Mouse (Mus musculus): ENCODE data around the gene Inca1.

Gene Inca1

DNA sequence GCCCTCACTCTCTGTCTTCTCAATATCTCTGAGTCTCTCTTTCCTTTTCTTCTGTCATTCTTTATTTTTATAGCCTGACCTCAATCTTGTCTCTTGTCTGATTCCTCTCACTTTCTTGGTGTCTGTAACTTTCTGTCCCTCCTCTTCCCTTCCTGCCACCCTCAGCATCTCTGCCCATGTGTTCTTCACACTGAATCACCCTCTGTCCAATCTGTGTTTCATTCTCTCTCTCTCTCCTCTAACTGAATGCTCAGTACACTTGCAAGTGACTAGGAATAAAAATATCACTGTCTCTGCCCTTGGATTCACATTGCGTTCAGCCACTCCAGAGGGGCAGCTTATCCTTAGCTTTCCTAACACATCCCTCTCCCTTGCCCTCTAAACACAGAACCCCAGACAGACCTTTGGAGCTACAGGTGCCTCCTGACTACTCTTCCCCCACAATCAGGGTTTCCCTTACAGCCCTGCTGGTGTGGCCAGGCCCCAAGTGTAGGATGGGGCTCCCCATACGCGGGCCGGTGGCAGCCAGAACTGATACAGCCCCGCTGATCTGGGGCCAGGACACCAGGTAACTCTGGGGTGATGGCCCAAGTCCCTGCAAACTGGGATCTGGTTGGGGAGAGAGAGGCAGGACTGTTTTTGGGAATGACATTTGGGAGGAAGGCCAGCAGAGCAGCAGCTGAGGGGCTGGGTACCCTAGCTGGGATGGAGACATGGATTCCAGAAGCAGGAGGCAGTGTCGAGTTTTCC, 2.2 kb upstream of the Inca1 start:
- DNase-seq (ENCODE audit: low spot score) = no peak

DNA sequence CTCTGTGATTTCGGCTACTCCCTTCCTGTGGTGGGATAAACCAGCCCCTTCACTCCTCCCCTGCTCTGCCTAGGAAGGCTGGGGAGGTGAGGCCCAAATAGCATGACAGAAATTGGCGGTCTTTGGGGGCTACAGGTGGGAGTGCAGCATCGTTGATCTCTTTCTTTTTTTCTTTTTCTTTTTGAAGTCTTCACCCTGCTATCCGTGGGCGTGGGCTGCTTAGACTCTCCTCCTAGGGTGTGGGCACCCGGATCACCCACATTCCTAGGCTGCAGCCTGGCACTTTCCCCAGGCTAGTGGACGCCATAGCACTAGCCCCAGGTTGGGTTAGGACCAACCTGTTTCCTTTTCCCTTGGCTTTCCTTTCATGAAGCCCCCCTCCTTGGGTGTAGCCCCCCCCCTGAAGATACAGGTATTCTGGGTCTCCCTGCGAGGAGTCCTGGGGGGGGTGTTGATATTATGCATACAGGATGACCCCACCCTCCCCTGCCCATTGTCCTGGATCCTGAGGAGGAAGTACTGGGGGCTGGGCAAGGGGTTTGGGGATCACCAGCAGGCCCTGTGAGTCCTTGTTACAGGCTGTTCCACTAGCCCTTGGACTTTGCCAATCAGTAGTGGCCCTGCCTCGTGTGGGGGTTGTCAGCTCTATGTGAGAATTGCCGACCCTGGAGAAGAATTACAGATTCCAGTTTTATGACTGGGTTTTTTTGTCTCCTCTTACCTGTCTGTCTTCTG, 1.4 kb upstream of the Inca1 start:
- peak; percentile 14 for DNase-seq (ENCODE audit: low spot score)

DNA sequence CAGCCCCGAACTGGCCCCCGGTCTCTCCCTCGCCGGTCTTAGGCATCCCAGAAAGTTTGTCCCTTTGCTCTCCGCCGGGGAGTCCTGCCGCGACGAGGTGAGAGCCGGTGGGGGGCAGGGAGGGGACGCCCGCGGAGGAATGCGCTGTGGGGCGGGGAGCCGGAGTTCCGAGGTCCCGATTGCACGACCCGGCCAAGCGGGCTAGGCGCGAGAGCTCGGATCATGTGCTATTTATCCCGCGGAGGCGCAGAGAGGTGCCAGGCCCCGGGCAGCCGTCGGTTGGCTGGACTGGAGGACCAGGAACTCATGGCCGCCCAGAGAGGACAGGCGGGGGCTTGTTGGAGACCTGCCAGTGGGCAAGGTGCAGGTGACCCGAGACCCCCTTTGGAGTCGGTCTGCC, 658 bp upstream of the Inca1 start:
- DNase-seq (ENCODE audit: low spot score) = peak; percentile 53

GRCm38 (mm10) chr11:70699051-70699450, 904 bp downstream of the Inca1 start:
- peak; percentile 19 for DNase-seq (ENCODE audit: low spot score)

DNA sequence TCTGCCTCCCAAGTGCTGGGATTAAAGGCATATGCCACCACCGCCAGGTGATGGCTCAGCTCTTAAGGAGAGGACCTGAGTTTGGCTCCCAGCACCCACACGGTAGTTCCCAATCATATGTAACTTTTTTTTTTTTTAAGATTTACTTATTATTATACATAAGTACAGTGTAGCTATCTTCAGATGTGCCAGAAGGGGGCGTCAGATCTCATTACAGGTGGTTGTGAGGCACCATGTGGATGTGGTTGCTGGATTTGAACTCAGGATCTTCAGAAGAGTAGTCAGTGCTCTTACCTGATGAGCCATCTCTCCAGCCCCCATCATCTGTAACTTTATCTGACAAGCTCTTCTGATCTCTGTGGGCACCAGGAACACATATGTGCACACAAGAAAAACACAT, 2.6 kb downstream of the Inca1 start:
- DNase-seq (ENCODE audit: low spot score) = no peak

- no peak for DNase-seq (ENCODE audit: low spot score)
Observed at GRCm38 (mm10) chr11:70693504-70693903, 6.5 kb downstream of the Inca1 start.

GRCm38 (mm10) chr11:70689578-70689977, 10.4 kb downstream of the Inca1 start:
- no peak for DNase-seq (ENCODE audit: low spot score)

GRCm38 (mm10) chr11:70688372-70688771, 11.6 kb downstream of the Inca1 start:
- peak; percentile 51 for DNase-seq (ENCODE audit: low spot score)

GRCm38 (mm10) chr11:70687601-70688199, 12.3 kb downstream of the Inca1 start, which contains the start of gene Camta2:
Camta2 (minus strand) TSS chr11:70688105.
- peak; percentile 71 for DNase-seq (ENCODE audit: low spot score)

DNA sequence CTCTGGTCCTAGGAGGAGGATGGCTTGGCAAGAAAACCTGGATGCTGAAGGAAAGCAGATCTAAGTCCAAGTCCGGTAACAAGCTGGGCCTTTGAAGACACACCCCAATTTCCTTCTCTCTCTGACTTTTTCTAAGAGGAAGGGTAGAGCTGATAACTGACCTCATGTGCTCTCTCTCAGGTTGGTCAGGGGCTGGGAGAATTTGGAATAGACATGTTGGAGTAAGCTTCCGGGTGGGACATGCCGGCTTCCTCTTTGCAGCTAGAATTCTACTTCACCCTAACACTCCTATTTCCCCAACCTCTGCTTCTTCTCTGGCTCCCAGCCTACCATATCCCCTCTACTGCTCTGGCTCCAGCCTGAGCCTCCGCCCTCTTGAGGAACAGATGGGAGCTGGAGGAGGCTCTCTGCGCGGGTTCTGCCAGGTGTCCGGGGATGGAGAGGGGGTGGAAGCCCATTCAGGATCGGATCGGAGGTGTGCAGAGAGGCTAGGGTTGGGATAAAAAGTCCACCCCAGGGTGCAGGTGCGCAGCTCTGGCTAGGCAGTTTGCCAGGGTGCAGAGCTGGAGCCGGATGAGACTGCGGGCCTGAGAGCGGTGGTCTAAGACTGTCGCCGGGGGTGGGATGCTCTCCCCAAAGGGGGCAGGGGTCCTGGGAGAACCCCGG, 12.9 kb downstream of the Inca1 start:
- DNase-seq (ENCODE audit: low spot score) = no peak

- no peak for DNase-seq (ENCODE audit: low spot score)
Observed at GRCm38 (mm10) chr11:70683640-70684039, 16.3 kb downstream of the Inca1 start.

GRCm38 (mm10) chr11:70681897-70682581, 17.9 kb downstream of the Inca1 start:
- DNase-seq (ENCODE audit: low spot score) = peak; percentile 53

DNA sequence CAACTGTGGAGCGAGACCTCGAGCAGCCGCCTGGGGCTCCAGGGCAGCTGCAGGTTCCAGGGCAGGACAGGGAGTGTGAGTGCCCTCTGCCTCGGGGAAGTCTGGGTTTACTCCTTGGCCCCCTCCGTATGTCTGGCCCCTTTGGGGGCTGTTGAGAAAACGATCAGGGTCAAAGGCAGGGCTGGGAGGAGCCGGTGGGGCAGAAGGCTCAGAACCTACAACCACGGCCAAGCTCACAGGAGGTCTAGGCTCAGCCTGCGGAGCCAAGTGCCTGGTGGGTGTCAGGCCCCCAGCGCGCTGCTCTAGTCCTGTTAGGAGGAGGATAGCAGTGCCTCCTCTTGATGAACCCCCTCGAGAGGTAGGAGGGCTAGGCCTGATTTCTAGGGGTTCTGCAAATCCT, 18.8 kb downstream of the Inca1 start:
- DNase-seq (ENCODE audit: low spot score) = no peak

DNA sequence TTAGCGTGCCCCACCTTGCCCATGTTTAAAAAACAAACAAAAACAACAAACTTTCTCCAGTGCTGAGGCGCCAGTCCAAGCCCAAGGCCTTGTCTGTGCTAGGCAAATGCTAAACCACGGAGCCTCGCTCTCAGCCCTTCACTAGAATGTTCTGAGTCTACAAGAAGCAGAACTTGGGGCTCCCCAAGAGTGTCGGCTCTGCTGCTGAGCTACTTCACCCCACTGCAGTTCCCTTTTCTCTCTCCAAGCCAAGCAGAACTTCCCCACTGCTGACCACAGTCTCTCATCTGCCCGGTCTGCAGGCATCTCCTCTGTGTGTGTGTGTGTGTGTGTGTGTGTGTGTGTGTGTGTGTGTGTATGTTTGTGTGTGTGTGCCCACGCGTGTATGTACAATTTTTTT, 20.1 kb downstream of the Inca1 start:
- DNase-seq (ENCODE audit: low spot score) = no peak

GRCm38 (mm10) chr11:70679361-70679760, 20.6 kb downstream of the Inca1 start:
- DNase-seq (ENCODE audit: low spot score) = no peak

DNA sequence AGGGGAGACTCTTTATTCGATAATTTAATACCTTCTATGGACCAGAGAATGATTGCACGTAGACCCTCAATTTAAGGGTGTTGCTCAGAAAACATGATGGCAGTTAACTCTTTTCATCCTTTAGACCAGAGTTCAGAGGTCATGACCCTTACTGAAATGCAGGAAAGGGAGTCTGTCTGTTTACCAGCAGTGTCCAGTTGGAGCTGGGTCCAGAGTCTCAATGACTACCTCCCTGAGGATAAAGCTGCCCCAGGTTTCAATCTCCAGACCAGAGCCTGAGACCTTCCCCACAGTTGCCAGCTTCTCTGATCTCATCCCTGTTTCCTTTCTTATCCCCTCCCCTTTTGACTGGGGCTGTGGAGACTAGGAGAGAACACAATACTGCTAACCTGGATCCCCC, 21.4 kb downstream of the Inca1 start:
- DNase-seq (ENCODE audit: low spot score) = no peak

DNA sequence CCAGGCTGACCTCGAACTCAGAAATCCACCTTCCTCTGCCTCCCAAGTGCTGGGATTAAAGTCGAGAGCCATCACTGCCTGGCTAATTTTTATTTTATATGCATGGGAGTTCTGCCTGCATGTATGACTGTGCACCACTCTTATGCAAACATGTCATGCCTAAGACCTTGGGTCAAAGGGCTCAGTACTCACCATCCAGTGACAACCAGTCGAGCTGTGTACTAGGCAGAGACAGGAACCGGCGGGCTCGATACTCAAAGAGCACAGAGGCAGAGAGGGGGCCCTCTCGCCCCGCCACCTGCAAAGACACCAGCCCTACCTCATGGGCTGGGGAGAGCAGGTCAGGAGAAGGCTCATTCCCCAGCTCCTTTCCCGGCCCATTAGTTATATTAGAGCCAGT, 21.9 kb downstream of the Inca1 start:
- no peak for DNase-seq (ENCODE audit: low spot score)

- no peak for DNase-seq (ENCODE audit: low spot score)
Observed at GRCm38 (mm10) chr11:70674501-70674900, 25.5 kb downstream of the Inca1 start.

- DNase-seq (ENCODE audit: low spot score) = no peak
Observed at GRCm38 (mm10) chr11:70674014-70674413, 25.9 kb downstream of the Inca1 start.

- DNase-seq (ENCODE audit: low spot score) = no peak
Observed at GRCm38 (mm10) chr11:70671333-70672047, 28.5 kb downstream of the Inca1 start.

DNA sequence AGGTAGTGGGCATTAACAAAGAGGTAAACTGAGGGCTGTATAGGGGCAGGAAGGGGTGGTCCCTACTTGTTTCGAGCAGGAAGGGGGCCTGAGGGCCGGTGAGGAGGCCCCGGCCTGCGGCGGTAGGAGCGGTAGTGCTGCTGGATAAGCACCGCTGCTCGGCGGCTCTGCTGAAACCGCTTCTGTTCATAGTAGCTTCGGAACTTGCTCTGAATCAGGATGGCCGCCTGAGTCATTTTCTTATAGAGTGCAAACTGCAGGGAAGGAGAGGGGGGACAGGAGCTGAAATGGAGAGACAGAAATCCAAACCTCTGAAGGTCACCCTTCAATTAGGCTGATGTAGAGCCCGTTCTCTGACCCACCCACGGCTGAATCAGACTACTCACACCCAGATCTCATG, 29.5 kb downstream of the Inca1 start:
- DNase-seq (ENCODE audit: low spot score) = no peak

Measured in adipocyte (in vitro differentiated cells).